9 mouse cellular contexts compared by ENCODE assay signal in the genomic region with DNA sequence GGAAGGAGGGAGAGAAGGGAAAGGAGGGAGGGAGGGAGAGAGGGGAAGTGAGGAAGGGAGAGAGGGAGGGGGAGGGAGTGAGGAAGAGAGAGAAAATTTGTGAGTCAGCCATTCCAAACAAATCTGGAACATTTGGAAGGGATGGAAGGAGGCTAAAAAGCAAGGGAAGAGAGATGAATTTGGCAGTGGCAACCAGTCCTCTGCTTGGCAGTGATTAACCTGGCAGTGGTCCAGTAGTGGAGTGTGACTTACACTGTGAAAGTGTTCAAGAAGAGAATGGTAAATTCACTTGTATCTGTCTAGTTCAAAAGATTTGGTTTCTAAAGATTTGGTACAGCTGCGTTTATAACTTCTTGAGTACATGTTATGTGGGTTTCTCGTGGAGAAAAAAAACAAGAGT.
DNase-seq lines count a peak whose midpoint lies in the region; ATAC-seq lines count a peak whose summit lies in the region.
"Had no signal": no experiment of that assay in that cellular context is flagged by ENCODE, and none has a peak within 500 bp of the region (broad histone marks: within the 10 kb centered on the region; RNA-seq: fewer than 3 reads in every experiment).

No protein-coding gene starts in this region.

- H3K36me3 ChIP-seq in heart, embryonic 11.5 days (ENCODE audit: control insufficient read depth, insufficient read depth, low read length): no peaks in the 10 kb centered on the region
- H3K36me3 ChIP-seq in lung, embryonic 16.5 days (ENCODE audit: control insufficient read depth, insufficient read depth, low read length): no peaks in the 10 kb centered on the region
- H3K36me3 ChIP-seq: G1E had no signal

- no peaks in the 10 kb centered on the region for H3K9me3 ChIP-seq in heart, embryonic 11.5 days (replicated peaks; ENCODE audit: control insufficient read depth, low read length)
- no peaks in the 10 kb centered on the region for H3K9me3 ChIP-seq in lung, embryonic 16.5 days (ENCODE audit: control insufficient read depth, low read length)
- H3K9me3 ChIP-seq: G1E had no signal

- no peak overlapping the region for H3K9ac ChIP-seq in heart, embryonic 11.5 days (ENCODE audit: low read depth, low read length)
- no peak overlapping the region for H3K9ac ChIP-seq in lung, embryonic 16.5 days (ENCODE audit: low read length)

- H3K4me1 ChIP-seq in heart, embryonic 11.5 days (ENCODE audit: control insufficient read depth, insufficient read depth, low read length): no peaks in the 10 kb centered on the region
- 0 out of 2 replicates have a peak, but pooled peaks cover 2% of the 10 kb centered on the region for H3K4me1 ChIP-seq in lung, embryonic 16.5 days (replicated peaks; ENCODE audit: control insufficient read depth, insufficient read depth, low read length)

- H3K4me3 ChIP-seq in heart, embryonic 11.5 days (ENCODE audit: low read depth, low read length): no peak overlapping the region
- H3K4me3 ChIP-seq in lung, embryonic 16.5 days (ENCODE audit: low read length): no peak overlapping the region

- H3K4me2 ChIP-seq in heart, embryonic 11.5 days: no peak overlapping the region
- H3K4me2 ChIP-seq in lung, embryonic 16.5 days (ENCODE audit: low read depth, low read length): no peak overlapping the region

- 68% methylated on average over 2 of the region's 2 CpGs for WGBS in heart, embryonic 11.5 days (ENCODE audit: insufficient replicate concordance)
- WGBS in lung, embryonic 16.5 days: 21% methylated on average over 2 of the region's 2 CpGs

- intact Hi-C loops in heart, postnatal 10 days (cut with DNase I): no loop called here

- no peaks in the 10 kb centered on the region for H3K27me3 ChIP-seq in heart, embryonic 11.5 days (ENCODE audit: control insufficient read depth, insufficient read depth, low read length)
- no peaks in the 10 kb centered on the region for H3K27me3 ChIP-seq in lung, embryonic 16.5 days (ENCODE audit: control insufficient read depth, insufficient read depth, low read depth, low read length)

- DNase-seq in heart, postnatal 10 days: peak; percentile 28 to 40
- peak; percentile 13 for DNase-seq in adrenal gland, postnatal 25 days
- DNase-seq in frontal cortex, postnatal 36 days (ENCODE audit: low spot score in 2 of 2): peak; percentile 65 to 79
- no peak for DNase-seq in urinary bladder, postnatal 14 days (ENCODE audit: low spot score)
- DNase-seq in embryo, embryonic 10 days (ENCODE audit: low spot score): no peak
- no peak for DNase-seq in ovary, postnatal 36 days (ENCODE audit: low spot score)

- no peak for ATAC-seq in heart, embryonic 11.5 days (replicated peaks; ENCODE audit: insufficient number of reproducible peaks, low FRiP score, low TSS enrichment)
- ATAC-seq in lung, embryonic 16.5 days (ENCODE audit: low read depth): peak; percentile 92

- no peak overlapping the region for H3K27ac ChIP-seq in heart, embryonic 11.5 days (ENCODE audit: low read depth, low read length)
- H3K27ac ChIP-seq in lung, embryonic 16.5 days (ENCODE audit: low read length): no peak overlapping the region

Comparison
In these comparisons a context has a peak if more than half of its experiments do, and no peak if none do; other contexts are left out.
1. DNase-seq: peak in heart, postnatal 10 days (2 of 2), adrenal gland, postnatal 25 days (single experiment) and frontal cortex, postnatal 36 days (2 of 2); none in urinary bladder, postnatal 14 days (single experiment), embryo, embryonic 10 days (single experiment) and ovary, postnatal 36 days (single experiment).